ENCODE assay signal across 22 mouse cellular contexts in genomic region chr10:125324871-125325565, GRCm38 (mm10).
DNase-seq lines count a peak whose midpoint lies in the region; ATAC-seq lines count a peak whose summit lies in the region.
"Had no signal": no experiment of that assay in that cellular context is flagged by ENCODE, and none has a peak within 500 bp of the region (broad histone marks: within the 10 kb centered on the region; RNA-seq: fewer than 3 reads in every experiment).

No protein-coding gene starts in this region.

- no peak for DNase-seq in lung, postnatal 25 days (ENCODE audit: low spot score)
- DNase-seq in c-Kit-positive CD71-negative TER-119-negative erythroid progenitor cells, embryonic 14.5 days (ENCODE audit: low read depth) = peak; percentile 16
- DNase-seq in spleen, adult 18-20 months = no peak
- DNase-seq in thymus, postnatal 36 days = no peak
- DNase-seq: adrenal gland, adult 2 months; B cell, adult 2 months; cerebellum, adult 9-10 months; gastrocnemius, postnatal 36 days; kidney, postnatal 14 days; right cerebral cortex, postnatal 14 days had no signal

- H3K9me3 ChIP-seq in lung, embryonic 15.5 days = no peaks in the 10 kb centered on the region
- H3K9me3 ChIP-seq: liver, embryonic 15.5 days; midbrain, embryonic 12.5 days; neural tube, embryonic 12.5 days had no signal

- 76% methylated on average over 7 of the region's 7 CpGs for WGBS in lung, embryonic 15.5 days

- no peak overlapping the region for H3K4me2 ChIP-seq in lung, embryonic 15.5 days
- H3K4me2 ChIP-seq: hindbrain, embryonic 14.5 days; liver, embryonic 15.5 days; midbrain, embryonic 12.5 days; neural tube, embryonic 12.5 days had no signal

- H3K4me3 ChIP-seq in lung, embryonic 15.5 days = no peak overlapping the region
- H3K4me3 ChIP-seq: liver, embryonic 15.5 days; midbrain, embryonic 12.5 days; neural tube, embryonic 12.5 days had no signal

- H3K36me3 ChIP-seq in lung, embryonic 15.5 days = no peaks in the 10 kb centered on the region
- H3K36me3 ChIP-seq: G1E; liver, embryonic 15.5 days; midbrain, embryonic 12.5 days; neural tube, embryonic 12.5 days had no signal

- 0 out of 2 replicates have a peak, but pooled peaks have one; percentile 16 for ATAC-seq in lung, embryonic 15.5 days (ENCODE audit: borderline replicate concordance, extremely low read depth, low FRiP score, low TSS enrichment)
- peak; percentile 17 to 33; a peak in 2 of 4 replicates for ATAC-seq in hematopoietic stem cell, adult 5-6 weeks (replicated peaks in 1 of 2; ENCODE audit: insufficient read depth in 1 of 2, low FRiP score in 2 of 2, low TSS enrichment in 1 of 2, low read depth in 1 of 2, poor library complexity in 2 of 2, severe bottlenecking in 2 of 2)
- ATAC-seq in megakaryocyte, adult 5-6 weeks (ENCODE audit: poor library complexity, severe bottlenecking) = peak; percentile 35
- ATAC-seq: forebrain, postnatal 0 days; inflammation-experienced regulatory T-cells, adult 6 months; Patski had no signal

- H3K4me1 ChIP-seq in lung, embryonic 15.5 days = peaks cover 21% of the 10 kb centered on the region

- no peak overlapping the region for H3K9ac ChIP-seq in lung, embryonic 15.5 days
- H3K9ac ChIP-seq: forebrain, postnatal 0 days; hindbrain, embryonic 14.5 days; liver, embryonic 15.5 days; midbrain, embryonic 12.5 days; neural tube, embryonic 12.5 days had no signal

- H3K27me3 ChIP-seq in lung, embryonic 15.5 days = no peaks in the 10 kb centered on the region
- H3K27me3 ChIP-seq: CH12.LX; liver, embryonic 15.5 days; midbrain, embryonic 12.5 days; neural tube, embryonic 12.5 days; Patski had no signal

- no peak overlapping the region for H3K27ac ChIP-seq in lung, embryonic 15.5 days
- H3K27ac ChIP-seq: hindbrain, embryonic 14.5 days; midbrain, embryonic 12.5 days; neural tube, embryonic 12.5 days had no signal
